Mouse (Mus musculus) thymus, adult 2 months (tissue): ENCODE results near the gene Dmgdh. TPM values are rescaled to one million over a fixed set of nuclear protein-coding genes. Genes with fewer than 3 reads are reported as not detected.

Experiments
- DNase-seq: peaks from one replicate; pipeline ENCODE4 v3.0.0; 2021
- H3K27ac ChIP-seq: fragments of 200-500 bp; 2 replicates; pipeline ENCODE4 v1.5.1; 2012; ENCODE audit warnings: low read length, control low read depth; ENCODE audit not compliant: control insufficient read depth, insufficient read depth
- H3K27me3 ChIP-seq: fragments of 200-500 bp; 2 replicates; pipeline ENCODE4 v1.6.1; 2012; ENCODE audit warnings: mild to moderate bottlenecking, low read length, moderate library complexity, mixed read lengths; ENCODE audit not compliant: control insufficient read depth, insufficient read depth
- H3K36me3 ChIP-seq: fragments of 200-500 bp; 2 replicates; pipeline ENCODE4 v1.6.1; 2012; ENCODE audit warnings: mild to moderate bottlenecking, low read length, moderate library complexity; ENCODE audit not compliant: control insufficient read depth, insufficient read depth
- H3K4me1 ChIP-seq: fragments of 200-500 bp; replicated peaks from 2 replicates; pipeline ENCODE4 v1.6.1; 2012; ENCODE audit warnings: low read length; ENCODE audit not compliant: control insufficient read depth, insufficient read depth
- H3K4me3 ChIP-seq: fragments of 200-500 bp; 2 replicates; pipeline ENCODE4 v1.5.1; 2012; ENCODE audit warnings: mild to moderate bottlenecking, low read length, control low read depth, moderate library complexity; ENCODE audit not compliant: control insufficient read depth, insufficient read depth
- CTCF ChIP-seq: fragments of 200-500 bp; IDR thresholded peaks from 2 replicates; pipeline ENCODE4 v1.5.1; 2012; ENCODE audit warnings: mild to moderate bottlenecking, control low read depth, low read length, moderate library complexity, borderline replicate concordance; ENCODE audit not compliant: control insufficient read depth, poor library complexity, insufficient read depth; ENCODE audit errors: extremely low read depth
- POLR2A ChIP-seq: fragments of 200-500 bp; IDR thresholded peaks from 2 replicates; pipeline ENCODE4 v1.6.1; 2012; ENCODE audit warnings: mild to moderate bottlenecking, low read length, control low read depth, moderate library complexity; ENCODE audit not compliant: control insufficient read depth, poor library complexity, insufficient read depth; ENCODE audit errors: extremely low read depth
- WGBS: fragments of 180-500 bp; shearing (Covaris S2); methylation state at CpG from one replicate; pipeline ENCODE4 v1.1.7; 2018; 5-methylcytosine and 5-hydroxymethylcytosine counted together
- polyA plus RNA-seq: library from polyadenylated mRNA; depleted of rRNA; stranded (reverse); fragments of >200 nt; gene quantifications from 2 replicates; pipeline ENCODE4 v1.2.3, GENCODE M21; 2012

The Dmgdh gene
- polyA plus RNA-seq, 1 experiment: 0.04 TPM

DNA sequence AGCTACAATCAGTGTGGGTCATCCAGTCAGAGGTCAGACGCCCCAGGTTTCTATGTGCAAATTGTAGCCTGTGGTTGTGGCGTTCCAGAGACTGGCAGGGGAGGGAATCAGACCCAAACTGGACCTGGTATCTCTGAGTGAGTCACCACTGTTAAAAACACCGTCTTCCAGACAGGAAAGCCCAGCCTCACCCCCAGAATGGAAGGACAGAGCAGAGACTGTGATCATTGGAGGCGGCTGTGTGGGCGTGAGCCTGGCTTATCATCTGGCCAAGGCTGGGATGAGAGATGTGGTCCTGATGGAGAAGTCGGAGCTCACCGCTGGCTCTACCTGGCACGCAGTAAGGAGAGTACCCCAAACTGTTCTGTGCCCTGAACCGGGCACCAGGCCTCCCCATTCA lies 2.6 kb downstream of the Dmgdh start:
- H3K27me3 ChIP-seq: no peaks in the 10 kb centered on the region
- DNase-seq: no peak
- TF ChIP-seq POLR2A: no peak
- no peak for TF ChIP-seq CTCF
- 84% methylated on average over 9 of the region's 9 CpGs for whole genome bisulfite sequencing
- H3K4me3 ChIP-seq: no peak overlapping the region
- H3K4me1 ChIP-seq: no peaks in the 10 kb centered on the region
- H3K36me3 ChIP-seq: no peaks in the 10 kb centered on the region
- H3K27ac ChIP-seq: no peak overlapping the region

DNA sequence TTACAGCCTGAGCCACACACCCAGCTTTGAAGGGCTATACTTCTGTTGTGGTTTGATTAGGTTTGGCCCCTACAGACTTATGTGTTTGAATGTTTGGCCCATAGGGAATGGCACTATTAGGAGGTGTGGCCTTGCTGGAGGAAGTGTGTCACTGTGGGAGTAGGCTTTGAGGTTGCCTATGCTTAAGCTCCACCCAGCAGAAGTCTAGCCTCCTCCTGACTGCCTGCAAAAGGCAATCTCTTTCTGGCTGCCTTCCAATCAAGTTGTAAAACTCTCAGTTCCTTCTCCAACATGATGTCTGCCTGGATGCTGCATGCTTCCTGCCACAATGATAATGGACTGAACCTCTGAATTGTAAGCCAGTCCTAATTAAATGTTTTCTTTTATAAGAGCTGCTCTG lies 9.1 kb downstream of the Dmgdh start:
- H3K4me1 ChIP-seq: no peaks in the 10 kb centered on the region
- H3K36me3 ChIP-seq: no peaks in the 10 kb centered on the region
- H3K4me3 ChIP-seq: no peak overlapping the region
- no peak for TF ChIP-seq CTCF
- TF ChIP-seq POLR2A: no peak
- no peak overlapping the region for H3K27ac ChIP-seq
- no peak for DNase-seq
- no peaks in the 10 kb centered on the region for H3K27me3 ChIP-seq

DNA sequence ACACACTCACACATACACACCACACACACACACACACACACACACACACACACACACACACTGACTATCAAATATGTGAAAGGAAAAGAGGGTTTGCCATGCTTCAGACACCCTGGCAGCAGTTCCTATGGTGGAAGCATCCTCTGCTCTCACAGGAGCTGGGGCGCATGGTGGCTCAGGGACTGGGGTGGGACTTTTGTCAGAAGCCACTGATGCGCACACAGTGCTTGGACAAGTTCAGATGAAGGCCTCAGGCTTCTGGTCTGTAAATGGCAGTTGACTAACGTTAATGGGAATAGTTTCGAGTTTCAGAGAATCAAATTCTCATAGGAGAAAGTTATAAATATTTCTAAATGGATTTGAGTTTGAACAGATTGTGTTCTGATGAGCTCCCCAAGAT lies 11.0 kb downstream of the Dmgdh start:
- 98% methylated on average over 4 of the region's 4 CpGs for WGBS
- Histone ChIP-seq H3K4me3 (no peak overlapping the region), H3K36me3 (no peaks in the 10 kb centered on the region), H3K27me3 (no peaks in the 10 kb centered on the region), H3K27ac (no peak overlapping the region), H3K4me1 (no peaks in the 10 kb centered on the region)
- TF ChIP-seq POLR2A (no peak), CTCF (no peak)
- no peak for DNase-seq

DNA sequence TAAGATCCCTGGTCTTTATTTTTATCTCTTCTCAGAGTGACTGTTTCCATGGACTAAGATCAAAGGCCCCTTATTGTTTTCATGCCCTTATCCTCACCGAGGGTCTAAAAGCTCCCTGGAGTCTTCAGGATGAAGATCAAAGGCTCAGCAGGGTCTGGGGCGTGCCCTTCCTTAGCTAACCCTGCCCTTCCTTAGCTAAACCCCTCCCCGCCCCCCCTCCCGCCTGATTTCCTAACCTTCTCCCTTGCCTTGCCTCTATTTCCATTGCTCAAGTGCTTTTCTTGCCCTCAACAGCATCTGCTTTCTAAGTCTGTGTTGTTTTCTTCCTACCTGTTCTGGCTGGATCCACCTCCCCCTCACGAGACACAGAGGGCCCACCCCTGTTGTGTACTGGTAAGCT lies 13.1 kb downstream of the Dmgdh start:
- Histone ChIP-seq H3K36me3 (no peaks in the 10 kb centered on the region), H3K4me3 (no peak overlapping the region), H3K4me1 (no peaks in the 10 kb centered on the region), H3K27me3 (no peaks in the 10 kb centered on the region), H3K27ac (no peak overlapping the region)
- WGBS: 83% methylated on average over 5 of the region's 5 CpGs
- no peak for DNase-seq
- TF ChIP-seq POLR2A: no peak
- no peak for TF ChIP-seq CTCF

DNA sequence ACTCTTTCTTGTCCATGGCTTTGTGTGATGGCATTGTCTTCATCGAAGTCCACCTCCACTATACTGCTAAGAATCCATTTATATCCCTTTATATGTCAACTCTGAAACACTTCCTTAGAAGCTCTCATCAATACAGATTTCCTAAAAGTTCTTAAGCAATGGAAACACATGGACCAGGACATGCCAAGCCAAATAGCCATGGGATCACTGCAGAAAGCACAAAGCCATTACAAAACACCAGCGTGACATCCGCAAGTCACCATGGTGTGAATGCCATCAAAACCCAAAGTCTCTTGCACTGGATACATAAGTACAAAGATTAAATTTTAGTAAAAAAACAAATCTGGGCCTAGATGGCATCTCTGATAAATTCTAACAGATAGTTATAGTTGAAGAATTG lies 15.3 kb downstream of the Dmgdh start:
- Histone ChIP-seq H3K27ac (no peak overlapping the region), H3K4me3 (no peak overlapping the region), H3K36me3 (no peaks in the 10 kb centered on the region), H3K27me3 (no peaks in the 10 kb centered on the region), H3K4me1 (no peaks in the 10 kb centered on the region)
- TF ChIP-seq POLR2A: no peak
- TF ChIP-seq CTCF: no peak
- 96% methylated on average over 3 of the region's 3 CpGs for WGBS
- DNase-seq: no peak

DNA sequence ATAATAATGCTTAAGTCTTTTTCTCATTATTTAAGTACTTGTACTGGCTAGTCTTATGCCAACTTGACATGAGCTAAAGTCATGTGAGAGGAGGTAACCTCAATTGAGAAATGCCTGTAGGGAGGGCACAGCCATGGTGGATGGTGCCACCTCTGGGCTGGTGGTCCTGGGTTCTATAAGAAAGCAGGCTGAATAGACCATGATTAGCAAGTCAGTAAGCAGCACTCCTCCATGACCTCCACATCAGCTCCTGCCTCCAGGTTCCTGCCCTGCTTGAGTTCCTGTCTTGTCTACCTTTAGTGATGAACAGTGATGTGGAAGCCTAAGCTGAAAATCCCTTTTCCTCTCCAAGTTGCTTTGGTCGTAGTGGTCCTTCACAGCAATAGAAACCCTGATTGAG lies 16.6 kb downstream of the Dmgdh start:
- TF ChIP-seq CTCF (no peak), POLR2A (no peak)
- Histone ChIP-seq H3K36me3 (no peaks in the 10 kb centered on the region), H3K4me3 (no peak overlapping the region), H3K27ac (no peak overlapping the region), H3K4me1 (no peaks in the 10 kb centered on the region), H3K27me3 (no peaks in the 10 kb centered on the region)
- no peak for DNase-seq
- WGBS: 94% methylated on average over 1 of the region's 1 CpGs

DNA sequence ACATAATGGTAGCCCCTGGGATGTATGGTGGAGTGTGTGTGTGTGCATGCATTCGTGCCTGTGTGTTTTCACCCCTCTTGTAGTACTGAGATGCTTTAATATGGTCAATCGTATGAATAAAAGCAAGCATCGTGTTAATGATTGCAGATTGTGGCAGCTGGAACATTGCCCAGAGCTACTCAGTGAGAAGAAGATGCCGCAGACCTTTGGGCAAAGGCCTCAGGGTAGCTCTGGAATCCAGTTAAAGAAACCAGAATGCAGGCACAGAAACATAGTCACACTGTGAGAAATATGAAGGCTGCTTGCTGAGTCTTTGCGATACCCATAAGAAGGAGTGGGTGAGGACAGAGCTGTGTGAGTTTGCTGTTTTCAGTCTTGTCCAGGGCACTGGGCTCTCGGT lies 24.6 kb downstream of the Dmgdh start:
- H3K27ac ChIP-seq: no peak overlapping the region
- WGBS: 88% methylated on average over 6 of the region's 6 CpGs
- no peak for DNase-seq
- no peaks in the 10 kb centered on the region for H3K27me3 ChIP-seq
- no peaks in the 10 kb centered on the region for H3K36me3 ChIP-seq
- no peak overlapping the region for H3K4me3 ChIP-seq
- TF ChIP-seq CTCF: no peak
- TF ChIP-seq POLR2A: no peak
- no peaks in the 10 kb centered on the region for H3K4me1 ChIP-seq

DNA sequence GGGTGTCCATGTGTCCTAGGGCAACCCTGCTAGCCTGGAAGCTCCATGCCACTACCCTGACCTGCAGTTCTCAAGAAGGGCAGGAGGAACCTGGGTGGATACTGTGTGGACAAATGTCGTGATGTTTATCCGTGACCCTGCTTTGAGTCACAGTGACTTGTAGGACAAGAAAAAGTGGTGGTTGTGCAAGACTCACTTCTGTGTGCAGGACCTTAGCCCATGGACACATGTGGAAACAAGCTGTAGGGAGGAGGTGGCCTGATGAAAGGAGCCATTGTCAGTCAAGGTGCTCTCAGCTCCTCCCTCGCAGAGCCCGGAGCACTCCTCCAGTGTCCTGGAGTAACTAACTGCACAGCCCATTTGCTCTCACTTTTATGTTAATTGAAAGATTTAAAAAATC lies 31.5 kb downstream of the Dmgdh start:
- Histone ChIP-seq H3K36me3 (no peaks in the 10 kb centered on the region), H3K4me3 (no peak overlapping the region), H3K27ac (no peak overlapping the region), H3K4me1 (no peaks in the 10 kb centered on the region), H3K27me3 (no peaks in the 10 kb centered on the region)
- TF ChIP-seq POLR2A (no peak), CTCF (no peak)
- WGBS: 97% methylated on average over 4 of the region's 4 CpGs
- no peak for DNase-seq
